Mouse (Mus musculus) inflammation-experienced regulatory T-cells, adult 6 months (primary cell): ENCODE results near the gene AL732309.1. TPM values are rescaled to one million over a fixed set of nuclear protein-coding genes. Genes with fewer than 3 reads are reported as not detected.

ENCODE experiments used
- ATAC-seq: one replicate; pipeline ENCODE4 v1.8.0; 2017
- polyA plus RNA-seq, 3 experiments: library from polyadenylated mRNA; unstranded; fragments of 100-300 nt; shearing (Covaris generic); gene quantifications; one replicate each; pipeline ENCODE4 v1.2.1; 2017

AL732309.1 gene
- polyA plus RNA-seq, result 1 to 10 TPM; 2.3 to 9.2 (median 4.0) TPM

- ATAC-seq, result no peak
Observed at GRCm38 (mm10) chr2:25246183-25247072, at the start of gene AL732309.1. AL732309.1 (minus strand) TSS chr2:25246863.

GRCm38 (mm10) chr2:25293706-25294105 is 47.0 kb upstream of the AL732309.1 start:
- no peak for ATAC-seq

GRCm38 (mm10) chr2:25292856-25293255 is 46.2 kb upstream of the AL732309.1 start:
- peak; percentile 46 for ATAC-seq

DNA sequence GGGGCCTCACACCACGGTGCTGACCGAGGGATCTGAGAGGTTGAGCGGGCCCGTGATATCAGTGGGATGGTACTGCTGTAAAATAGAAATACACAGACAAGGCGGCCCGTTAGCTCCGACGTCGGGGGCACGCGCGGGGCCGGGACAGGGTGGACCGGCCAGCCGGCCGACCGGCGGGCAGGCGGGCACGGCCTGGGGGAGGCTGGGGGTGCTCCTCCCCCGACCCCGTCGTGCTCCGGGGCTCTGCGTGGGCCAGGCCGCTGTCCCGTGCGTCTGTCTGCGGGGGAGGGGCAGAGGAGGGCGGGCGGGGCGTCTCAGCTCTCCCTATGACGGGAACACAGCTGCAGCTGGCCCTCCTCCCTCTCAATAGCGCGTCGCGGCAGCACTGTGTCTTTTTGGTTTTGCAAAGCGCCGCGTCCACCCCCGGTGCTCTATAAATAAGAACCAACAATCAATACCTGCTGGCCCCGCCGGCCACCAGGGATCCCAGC is 45.4 kb upstream of the AL732309.1 start:
- no peak for ATAC-seq

DNA sequence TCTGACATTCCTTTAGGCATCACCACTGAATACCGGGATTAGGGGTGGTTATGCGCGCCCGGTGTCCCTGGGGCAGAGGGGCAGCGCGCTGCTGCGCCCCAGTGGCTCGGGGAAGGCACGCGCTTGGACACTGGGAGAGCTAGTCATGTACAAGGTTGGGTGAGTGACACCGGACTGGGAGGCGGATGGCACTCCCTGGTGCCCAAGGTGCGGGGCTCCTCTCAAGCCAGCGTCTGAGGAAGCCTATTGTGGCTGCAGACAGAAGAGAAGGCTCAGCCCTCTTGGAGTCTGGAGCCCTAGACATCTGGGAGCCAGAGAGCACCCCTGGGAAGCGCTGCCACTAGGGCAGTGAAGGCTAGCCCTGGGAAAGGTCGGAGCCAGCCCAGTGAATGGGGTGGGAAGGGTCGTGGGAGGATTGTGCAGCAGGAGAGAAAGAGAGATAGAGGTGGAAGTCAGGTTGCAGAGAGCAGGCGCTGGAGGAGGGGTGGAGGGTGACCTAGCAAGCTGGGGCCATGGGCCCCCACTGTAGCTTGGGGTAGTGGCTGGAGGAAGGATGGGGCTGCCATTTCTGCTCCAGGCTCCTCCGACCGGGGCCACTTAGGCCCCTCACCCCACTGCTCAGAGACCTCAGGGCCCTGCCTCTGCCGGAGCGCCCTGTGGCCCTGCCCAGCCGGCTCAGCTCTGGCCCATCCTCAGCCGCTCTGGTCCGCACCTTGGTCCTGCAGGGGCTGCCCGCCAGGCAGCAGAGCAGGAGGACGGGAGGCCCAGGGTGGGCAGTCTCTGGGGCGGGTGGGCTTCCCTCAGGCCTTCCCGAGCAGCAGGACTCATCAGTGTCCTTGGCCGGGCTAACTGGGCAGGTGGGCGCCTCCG is 44.8 kb upstream of the AL732309.1 start:
- ATAC-seq, result no peak

GRCm38 (mm10) chr2:25290816-25291130 is 44.1 kb upstream of the AL732309.1 start:
- no peak for ATAC-seq

- ATAC-seq, result no peak
Observed at GRCm38 (mm10) chr2:25290101-25290815, 43.6 kb upstream of the AL732309.1 start.

DNA sequence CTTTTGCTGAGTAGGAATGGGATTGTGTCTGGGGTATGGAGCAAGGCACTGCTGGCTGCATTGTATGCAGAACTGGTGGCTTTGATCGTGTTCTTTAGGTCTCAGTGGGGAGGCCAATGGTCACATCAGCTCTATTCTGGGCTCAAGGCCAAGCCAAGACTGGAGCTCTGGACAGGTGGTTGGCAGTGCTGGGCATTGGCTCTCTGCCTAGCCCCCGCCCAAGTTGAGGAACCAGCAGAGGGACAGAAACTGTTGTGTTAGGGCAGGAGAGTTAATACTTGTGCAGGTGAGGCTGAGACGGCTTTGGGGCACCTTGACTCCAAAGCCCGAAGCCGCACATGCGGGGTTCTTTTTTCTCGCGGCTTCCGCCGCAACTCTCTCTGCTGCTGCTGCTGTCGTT is 43.0 kb upstream of the AL732309.1 start, which contains the start of gene Lrrc26:
Gene Lrrc26, plus strand, starts transcription at position 265 of the 400 bp plus-strand sequence.
- no peak for ATAC-seq

DNA sequence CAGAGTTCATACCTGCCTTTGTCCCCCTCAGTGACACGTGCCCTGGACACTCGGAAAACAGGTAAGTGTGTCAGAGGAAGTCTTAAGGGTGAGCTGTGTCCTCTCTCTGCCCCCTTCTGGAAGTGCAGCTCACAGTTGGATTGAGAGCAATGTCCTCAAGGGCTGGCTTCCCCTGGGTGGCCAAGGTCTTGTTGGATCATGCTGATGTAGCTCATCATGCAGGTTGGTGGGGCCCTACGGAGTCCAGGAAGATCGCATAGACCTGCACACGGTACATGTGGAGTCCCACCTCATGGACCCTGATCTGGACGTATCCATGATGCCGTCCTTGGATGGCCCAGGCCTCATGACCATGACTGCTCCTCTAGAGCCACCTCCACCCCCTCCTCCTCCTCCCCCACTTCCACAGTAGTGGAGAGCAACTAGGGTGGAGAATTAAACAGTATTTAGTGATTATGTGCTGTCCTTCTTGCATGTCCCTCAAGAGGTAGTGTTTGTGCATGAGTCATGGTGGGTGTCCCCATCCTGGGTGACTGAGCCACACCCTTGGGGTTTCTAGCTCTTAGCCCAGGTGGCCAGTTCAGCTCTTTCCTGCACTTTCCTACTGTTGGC is 42.2 kb upstream of the AL732309.1 start:
- ATAC-seq, result no peak

GRCm38 (mm10) chr2:25287927-25288649 is 41.4 kb upstream of the AL732309.1 start, which contains the start of gene Tmem210:
Tmem210 (plus strand) TSS chr2:25288145.
- no peak for ATAC-seq

GRCm38 (mm10) chr2:25286837-25287636 is 40.4 kb upstream of the AL732309.1 start:
- ATAC-seq, result no peak

- no peak for ATAC-seq
Observed at GRCm38 (mm10) chr2:25286314-25286713, 39.7 kb upstream of the AL732309.1 start.

GRCm38 (mm10) chr2:25285551-25285950 is 38.9 kb upstream of the AL732309.1 start:
- ATAC-seq, result no peak

GRCm38 (mm10) chr2:25278928-25279882 is 32.5 kb upstream of the AL732309.1 start:
- ATAC-seq, result peak; percentile 61

DNA sequence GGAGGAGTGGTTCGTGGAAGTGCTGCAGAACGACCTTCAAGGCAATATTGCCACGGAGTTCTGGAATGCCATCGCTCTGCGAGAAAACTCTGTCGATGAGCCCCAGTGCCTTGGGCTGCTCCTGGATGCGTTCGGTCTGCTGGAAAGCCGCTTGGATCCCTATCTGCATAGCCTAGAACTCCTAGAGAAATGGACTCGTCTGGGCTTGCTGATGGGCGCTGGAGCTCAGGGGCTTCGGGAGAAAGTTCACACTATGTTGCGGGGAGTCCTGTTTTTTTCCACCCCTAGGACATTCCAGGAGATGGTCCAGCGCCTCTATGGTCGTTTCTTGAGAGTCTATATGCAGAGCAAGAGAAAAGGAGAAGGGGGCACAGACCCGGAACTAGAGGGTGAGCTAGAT is 26.3 kb upstream of the AL732309.1 start:
- ATAC-seq, result no peak

GRCm38 (mm10) chr2:25272515-25272914 is 25.9 kb upstream of the AL732309.1 start:
- peak; percentile 2 for ATAC-seq

- ATAC-seq, result peak; percentile 93
Observed at GRCm38 (mm10) chr2:25271827-25272511, 25.3 kb upstream of the AL732309.1 start, which contains the start of the genes Ssna1 and Anapc2. Ssna1 (minus strand) TSS chr2:25272438. Anapc2 (plus strand) TSS chr2:25272478.

DNA sequence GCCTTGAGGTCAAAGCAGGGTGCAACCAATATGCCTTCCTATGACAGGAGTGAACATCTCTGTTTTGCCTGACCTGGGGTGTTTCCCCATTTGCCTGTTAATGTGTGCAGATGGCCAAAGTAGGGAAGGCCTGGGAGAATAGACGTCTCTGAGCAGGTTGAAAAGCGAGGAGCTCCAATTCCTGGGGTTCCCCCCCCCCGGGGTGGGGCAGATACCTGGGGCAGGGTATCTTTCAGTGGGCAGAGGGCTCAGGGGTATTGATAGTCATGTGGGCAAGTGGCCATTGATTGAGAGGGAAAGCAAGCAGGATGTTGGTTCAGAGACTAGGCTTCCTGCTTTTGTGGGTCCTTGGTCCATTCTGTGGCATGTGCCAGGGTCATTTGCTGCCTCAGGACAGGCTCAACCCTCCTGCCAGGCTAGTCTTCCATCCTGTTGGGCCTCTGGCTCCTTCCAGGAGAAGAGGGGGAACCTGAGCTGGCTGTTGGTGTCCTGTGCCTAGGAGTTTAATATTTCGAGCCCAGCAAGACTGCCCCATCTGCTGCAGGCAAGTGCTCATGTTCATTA is 21.2 kb upstream of the AL732309.1 start:
- ATAC-seq, result no peak
